Mouse (Mus musculus) lung, postnatal 0 days (tissue): ENCODE measurements around the gene Evi2b.

ENCODE experiments used
- CTCF ChIP-seq: IDR thresholded peaks from 2 replicates; pipeline ENCODE4 v1.5.1; 2016; ENCODE audit warnings: antibody characterized with exemption, mild to moderate bottlenecking
- EP300 ChIP-seq: IDR thresholded peaks from 2 replicates; pipeline ENCODE4 v1.6.1; 2016; ENCODE audit warnings: antibody characterized with exemption, mild to moderate bottlenecking, control low read depth

- TF ChIP-seq CTCF (no peak), EP300 (no peak)
Observed at GRCm38 (mm10) chr11:79530333-79530761, 6.8 kb upstream of the Evi2b start, which contains the start of the genes Evi2 and Evi2a.
